Mouse (Mus musculus) brain, embryonic 14.5 days (tissue): ENCODE measurements around the gene Eif5a.

ENCODE experiments used
- CTCF ChIP-seq: fragments of 200-500 bp; IDR thresholded peaks from 2 replicates; pipeline ENCODE4 v1.5.1; 2012; ENCODE audit warnings: inconsistent platforms, mild to moderate bottlenecking, moderate library complexity, borderline replicate concordance; ENCODE audit not compliant: insufficient read depth, insufficient read length; ENCODE audit errors: extremely low read depth
- POLR2A ChIP-seq: fragments of 200-500 bp; IDR thresholded peaks from 2 replicates; pipeline ENCODE4 v1.6.1; 2012; ENCODE audit warnings: mild to moderate bottlenecking, inconsistent platforms, borderline replicate concordance; ENCODE audit not compliant: poor library complexity, insufficient read depth, insufficient read length, severe bottlenecking; ENCODE audit errors: extremely low read depth

GRCm38 (mm10) chr11:69945216-69945615, 23.5 kb upstream of the Eif5a start:
- TF ChIP-seq POLR2A = no peak
- no peak for TF ChIP-seq CTCF
